Mouse (Mus musculus): Measurements from ENCODE around the gene Gm20403. TPM values are rescaled to one million over a fixed set of nuclear protein-coding genes. Genes with fewer than 3 reads are reported as not detected.
"Not testable (repeated sequence)": the region's sequence is repeated elsewhere in the genome, so short reads cannot be mapped to it uniquely, and the experiment has no call there.

Gene Gm20403
- polyA plus RNA-seq, 1 experiment from 2014 or later: not detected

- H3K27me3 ChIP-seq (ENCODE audit: insufficient read depth, low read length): no peaks in the 10 kb centered on the region
- no peak overlapping the region for H3K27ac ChIP-seq (ENCODE audit: low read length)
- no peak overlapping the region for H3K9ac ChIP-seq (replicated peaks; ENCODE audit: low read length)
- H3K4me1 ChIP-seq (ENCODE audit: insufficient read depth, low read length): peaks cover 12% of the 10 kb centered on the region; the same call in 1 of the 2 replicates
- WGBS: 89% methylated on average over 5 of the region's 5 CpGs
- H3K4me3 ChIP-seq (ENCODE audit: low read length): no peak overlapping the region
- 0 out of 2 replicates have a peak, but pooled peaks cover 2% of the 10 kb centered on the region for H3K36me3 ChIP-seq (ENCODE audit: insufficient read depth, low read length)
- H3K4me2 ChIP-seq (replicated peaks; ENCODE audit: low read depth, low read length): no peak overlapping the region
- H3K9me3 ChIP-seq (ENCODE audit: low read length): no peaks in the 10 kb centered on the region
- ATAC-seq (ENCODE audit: low FRiP score, low TSS enrichment): no peak
These were observed 5.4 kb downstream of the Gm20403 start for GRCm38 (mm10) chr12:54980939-54981338.

GRCm38 (mm10) chr12:54980532-54980931 lies 5.8 kb downstream of the Gm20403 start:
- Histone ChIP-seq H3K4me2 (replicated peaks; ENCODE audit: low read depth, low read length) (no peak overlapping the region), H3K9ac (replicated peaks; ENCODE audit: low read length) (no peak overlapping the region), H3K36me3 (ENCODE audit: insufficient read depth, low read length) (0 out of 2 replicates have a peak, but pooled peaks cover 2% of the 10 kb centered on the region), H3K9me3 (ENCODE audit: low read length) (no peaks in the 10 kb centered on the region), H3K27ac (ENCODE audit: low read length) (no peak overlapping the region), H3K27me3 (ENCODE audit: insufficient read depth, low read length) (no peaks in the 10 kb centered on the region), H3K4me3 (ENCODE audit: low read length) (no peak overlapping the region), H3K4me1 (ENCODE audit: insufficient read depth, low read length) (peaks cover 15% of the 10 kb centered on the region)
- no peak for ATAC-seq (ENCODE audit: low FRiP score, low TSS enrichment)
- 81% methylated on average over 6 of the region's 6 CpGs for WGBS

GRCm38 (mm10) chr12:54969033-54969432 lies 17.3 kb downstream of the Gm20403 start:
- WGBS: 53% methylated on average over 3 of the region's 3 CpGs
- H3K4me3 ChIP-seq (ENCODE audit: low read length): no peak overlapping the region
- no peaks in the 10 kb centered on the region for H3K9me3 ChIP-seq (ENCODE audit: low read length)
- H3K4me1 ChIP-seq (ENCODE audit: insufficient read depth, low read length): no peaks in the 10 kb centered on the region
- no peaks in the 10 kb centered on the region for H3K27me3 ChIP-seq (ENCODE audit: insufficient read depth, low read length)
- H3K4me2 ChIP-seq (replicated peaks; ENCODE audit: low read depth, low read length): no peak overlapping the region
- H3K36me3 ChIP-seq (ENCODE audit: insufficient read depth, low read length): peaks cover 8% of the 10 kb centered on the region
- H3K27ac ChIP-seq (ENCODE audit: low read length): no peak overlapping the region
- ATAC-seq (ENCODE audit: low FRiP score, low TSS enrichment): no peak
- no peak overlapping the region for H3K9ac ChIP-seq (replicated peaks; ENCODE audit: low read length)

GRCm38 (mm10) chr12:54965532-54966160 lies 20.7 kb downstream of the Gm20403 start:
- Histone ChIP-seq H3K9me3 (ENCODE audit: low read length) (no peaks in the 10 kb centered on the region), H3K4me1 (ENCODE audit: insufficient read depth, low read length) (no peaks in the 10 kb centered on the region), H3K36me3 (ENCODE audit: insufficient read depth, low read length) (peaks cover 6% of the 10 kb centered on the region), H3K4me2 (replicated peaks; ENCODE audit: low read depth, low read length) (no peak overlapping the region), H3K4me3 (ENCODE audit: low read length) (no peak overlapping the region), H3K27ac (ENCODE audit: low read length) (no peak overlapping the region), H3K9ac (replicated peaks; ENCODE audit: low read length) (no peak overlapping the region), H3K27me3 (ENCODE audit: insufficient read depth, low read length) (no peaks in the 10 kb centered on the region)
- WGBS: 93% methylated on average over 4 of the region's 4 CpGs
- no peak for ATAC-seq (ENCODE audit: low FRiP score, low TSS enrichment)

GRCm38 (mm10) chr12:54959569-54959968 lies 26.8 kb downstream of the Gm20403 start:
- Histone ChIP-seq H3K4me1 (ENCODE audit: insufficient read depth, low read length) (no peaks in the 10 kb centered on the region), H3K9ac (replicated peaks; ENCODE audit: low read length) (no peak overlapping the region), H3K27me3 (ENCODE audit: insufficient read depth, low read length) (no peaks in the 10 kb centered on the region), H3K4me3 (ENCODE audit: low read length) (no peak overlapping the region), H3K4me2 (replicated peaks; ENCODE audit: low read depth, low read length) (no peak overlapping the region), H3K27ac (ENCODE audit: low read length) (no peak overlapping the region), H3K36me3 (ENCODE audit: insufficient read depth, low read length) (peaks cover 5% of the 10 kb centered on the region; the same call in 1 of the 2 replicates), H3K9me3 (ENCODE audit: low read length) (no peaks in the 10 kb centered on the region)
- no peak for ATAC-seq (ENCODE audit: low FRiP score, low TSS enrichment)
- 76% methylated on average over 2 of the region's 2 CpGs for WGBS

GRCm38 (mm10) chr12:54956974-54957373 lies 29.4 kb downstream of the Gm20403 start:
- Histone ChIP-seq H3K9me3 (ENCODE audit: low read length) (no peaks in the 10 kb centered on the region), H3K4me2 (replicated peaks; ENCODE audit: low read depth, low read length) (no peak overlapping the region), H3K9ac (replicated peaks; ENCODE audit: low read length) (no peak overlapping the region), H3K27me3 (ENCODE audit: insufficient read depth, low read length) (no peaks in the 10 kb centered on the region), H3K4me1 (ENCODE audit: insufficient read depth, low read length) (no peaks in the 10 kb centered on the region), H3K27ac (ENCODE audit: low read length) (no peak overlapping the region), H3K36me3 (ENCODE audit: insufficient read depth, low read length) (peaks cover 4% of the 10 kb centered on the region; the same call in 1 of the 2 replicates), H3K4me3 (ENCODE audit: low read length) (no peak overlapping the region)
- ATAC-seq (ENCODE audit: low FRiP score, low TSS enrichment): no peak
- WGBS: 72% methylated on average over 2 of the region's 2 CpGs

GRCm38 (mm10) chr12:54956457-54956856 lies 29.9 kb downstream of the Gm20403 start:
- Histone ChIP-seq H3K27me3 (ENCODE audit: insufficient read depth, low read length) (no peaks in the 10 kb centered on the region), H3K36me3 (ENCODE audit: insufficient read depth, low read length) (peaks cover 4% of the 10 kb centered on the region; the same call in 1 of the 2 replicates), H3K4me3 (ENCODE audit: low read length) (no peak overlapping the region), H3K4me2 (replicated peaks; ENCODE audit: low read depth, low read length) (no peak overlapping the region), H3K27ac (ENCODE audit: low read length) (no peak overlapping the region), H3K9me3 (ENCODE audit: low read length) (no peaks in the 10 kb centered on the region), H3K9ac (replicated peaks; ENCODE audit: low read length) (no peak overlapping the region), H3K4me1 (ENCODE audit: insufficient read depth, low read length) (no peaks in the 10 kb centered on the region)
- no peak for ATAC-seq (ENCODE audit: low FRiP score, low TSS enrichment)
- 81% methylated on average over 4 of the region's 4 CpGs for WGBS

GRCm38 (mm10) chr12:54946116-54946515 lies 40.2 kb downstream of the Gm20403 start:
- WGBS: 68% methylated on average over 6 of the region's 6 CpGs

GRCm38 (mm10) chr12:54942586-54943157 lies 43.7 kb downstream of the Gm20403 start:
- peaks cover 24% of the 10 kb centered on the region; the same call in 1 of the 2 replicates for H3K36me3 ChIP-seq (ENCODE audit: insufficient read depth, low read length)
- not testable (repeated sequence) for ATAC-seq (ENCODE audit: low FRiP score, low TSS enrichment); H3K27me3 ChIP-seq (ENCODE audit: insufficient read depth, low read length); H3K27ac ChIP-seq (ENCODE audit: low read length); H3K9me3 ChIP-seq (ENCODE audit: low read length); H3K4me2 ChIP-seq (replicated peaks; ENCODE audit: low read depth, low read length); H3K4me3 ChIP-seq (ENCODE audit: low read length); H3K9ac ChIP-seq (replicated peaks; ENCODE audit: low read length); H3K4me1 ChIP-seq (ENCODE audit: insufficient read depth, low read length)
- 89% methylated on average over 6 of the region's 6 CpGs for WGBS

More at GRCm38 (mm10) chr12:54946116-54946515, 40.2 kb downstream of the Gm20403 start:
- no peak overlapping the region for H3K4me2 ChIP-seq (replicated peaks; ENCODE audit: low read depth, low read length)
- H3K27me3 ChIP-seq (ENCODE audit: insufficient read depth, low read length): no peaks in the 10 kb centered on the region
- no peaks in the 10 kb centered on the region for H3K9me3 ChIP-seq (ENCODE audit: low read length)
- ATAC-seq (ENCODE audit: low FRiP score, low TSS enrichment): no peak
- no peak overlapping the region for H3K27ac ChIP-seq (ENCODE audit: low read length)
- no peaks in the 10 kb centered on the region for H3K4me1 ChIP-seq (ENCODE audit: insufficient read depth, low read length)
- no peak overlapping the region for H3K4me3 ChIP-seq (ENCODE audit: low read length)
- peaks cover 8% of the 10 kb centered on the region; the same call in 1 of the 2 replicates for H3K36me3 ChIP-seq (ENCODE audit: insufficient read depth, low read length)
- no peak overlapping the region for H3K9ac ChIP-seq (replicated peaks; ENCODE audit: low read length)
